Mouse (Mus musculus) heart, embryonic 12.5 days (tissue): ENCODE data around the gene Rras. TPM values are rescaled to one million over a fixed set of nuclear protein-coding genes. Genes with fewer than 3 reads are reported as not detected.

ENCODE experiments used
- ATAC-seq: fragments of 200-750 bp; cut with Nextera tagmentation; 2 replicates; pipeline ENCODE4 v1.8.0; 2017; ENCODE audit warnings: moderate TSS enrichment, moderate library complexity; ENCODE audit not compliant: insufficient number of reproducible peaks, low FRiP score
- H3K27ac ChIP-seq: fragments of 300-500 bp; sonication (generic); 2 replicates; pipeline ENCODE4 v1.5.1; 2016; ENCODE audit warnings: mild to moderate bottlenecking, moderate library complexity; ENCODE audit not compliant: poor library complexity, severe bottlenecking
- H3K27me3 ChIP-seq: fragments of 300-500 bp; sonication (generic); replicated peaks from 2 replicates; pipeline ENCODE4 v1.6.1; 2016; ENCODE audit warnings: mild to moderate bottlenecking, moderate library complexity
- H3K36me3 ChIP-seq: fragments of 300-500 bp; sonication (generic); 2 replicates; pipeline ENCODE4 v1.6.1; 2016; ENCODE audit warnings: mild to moderate bottlenecking, moderate library complexity
- H3K4me1 ChIP-seq: fragments of 300-500 bp; sonication (generic); replicated peaks from 2 replicates; pipeline ENCODE4 v1.6.1; 2016; ENCODE audit warnings: mild to moderate bottlenecking
- H3K4me2 ChIP-seq: fragments of 300-500 bp; sonication (generic); 2 replicates; pipeline ENCODE4 v1.6.1; 2016; ENCODE audit warnings: mild to moderate bottlenecking, moderate library complexity
- H3K4me3 ChIP-seq: fragments of 300-500 bp; sonication (generic); 2 replicates; pipeline ENCODE4 v1.5.1; 2016; ENCODE audit warnings: mild to moderate bottlenecking
- H3K9ac ChIP-seq: fragments of 300-500 bp; sonication (generic); 2 replicates; pipeline ENCODE4 v1.6.1; 2016; ENCODE audit warnings: mild to moderate bottlenecking, moderate library complexity
- H3K9me3 ChIP-seq: fragments of 300-500 bp; sonication (generic); replicated peaks from 2 replicates; pipeline ENCODE4 v1.6.1; 2016; ENCODE audit warnings: mild to moderate bottlenecking, moderate library complexity
- WGBS: fragments of 180-500 bp; shearing (Covaris S2); methylation state at CpG from one replicate; pipeline ENCODE4 v1.1.7; 2016; 5-methylcytosine and 5-hydroxymethylcytosine counted together
- polyA plus RNA-seq: library from polyadenylated mRNA; unstranded; fragments of >200 nt; fragmentation: Nextera tagmentation; extraction: Ambion mirVana; gene quantifications from 2 replicates; pipeline ENCODE4 v1.2.1, GENCODE M21; 2016

The Rras gene
- polyA plus RNA-seq, 1 experiment from 2014 or later, result 79.3 TPM

- H3K9ac ChIP-seq, result peak overlapping the region; percentile 48
Measured at GRCm38 (mm10) chr7:44984833-44985164, 33.0 kb upstream of the Rras start.

GRCm38 (mm10) chr7:44985595-44986191 is 32.1 kb upstream of the Rras start:
- Histone ChIP-seq H3K27ac (peak overlapping the region; percentile 94), H3K9me3 (no peaks in the 10 kb centered on the region), H3K4me1 (peaks cover 39% of the 10 kb centered on the region), H3K4me2 (peak overlapping the region; percentile 76), H3K9ac (peak overlapping the region; percentile 94), H3K36me3 (peaks cover 46% of the 10 kb centered on the region), H3K4me3 (peak overlapping the region; percentile 85), H3K27me3 (no peaks in the 10 kb centered on the region)
- WGBS, result under 1% methylated on average over 44 of the region's 45 CpGs
- ATAC-seq, result peak; percentile 7; the same call in 1 of the 2 replicates

More at GRCm38 (mm10) chr7:44984833-44985164, 33.0 kb upstream of the Rras start:
- H3K4me1 ChIP-seq, result peaks cover 39% of the 10 kb centered on the region
- peak overlapping the region; percentile 76 for H3K4me2 ChIP-seq
- H3K36me3 ChIP-seq, result peaks cover 46% of the 10 kb centered on the region
- H3K4me3 ChIP-seq, result peak overlapping the region; percentile 85
- no peak for ATAC-seq
- no peaks in the 10 kb centered on the region for H3K9me3 ChIP-seq
- no peaks in the 10 kb centered on the region for H3K27me3 ChIP-seq
- 46% methylated on average over 3 of the region's 3 CpGs for WGBS
- peak overlapping the region; percentile 94 for H3K27ac ChIP-seq

- peaks cover 39% of the 10 kb centered on the region for H3K4me1 ChIP-seq
- peak within 1 kb of the TSS; percentile 95 for H3K27ac ChIP-seq
- peak within 1 kb of the TSS; percentile 85 for H3K4me3 ChIP-seq
- H3K4me2 ChIP-seq, result peak within 1 kb of the TSS; percentile 76
- no peaks in the 10 kb centered on the region for H3K9me3 ChIP-seq
- peaks cover 43% of the 10 kb centered on the region for H3K36me3 ChIP-seq
- peak within 1 kb of the TSS; percentile 94 for H3K9ac ChIP-seq
- ATAC-seq, result peak; percentile 95
- WGBS, result under 1% methylated on average over 42 of the region's 42 CpGs
- H3K27me3 ChIP-seq, result no peaks in the 10 kb centered on the region
Measured at GRCm38 (mm10) chr7:44986192-44986878, 31.4 kb upstream of the Rras start, which contains the start of gene Prmt1. TSS of gene Prmt1 (minus strand) at chr7:44986568.

- peak overlapping the region; percentile 85 for H3K4me3 ChIP-seq
- no peaks in the 10 kb centered on the region for H3K27me3 ChIP-seq
- H3K9me3 ChIP-seq, result no peaks in the 10 kb centered on the region
- under 1% methylated on average over 29 of the region's 29 CpGs for WGBS
- peak; percentile 7; the same call in 1 of the 2 replicates for ATAC-seq
- peaks cover 43% of the 10 kb centered on the region for H3K36me3 ChIP-seq
- peak overlapping the region; percentile 95 for H3K27ac ChIP-seq
- H3K4me2 ChIP-seq, result peak overlapping the region; percentile 76
- peak overlapping the region; percentile 87 for H3K9ac ChIP-seq
- peaks cover 39% of the 10 kb centered on the region for H3K4me1 ChIP-seq
Measured at GRCm38 (mm10) chr7:44986879-44987718, 30.7 kb upstream of the Rras start.

- Histone ChIP-seq H3K27me3 (no peaks in the 10 kb centered on the region), H3K4me2 (peak overlapping the region; percentile 83), H3K9ac (peak overlapping the region; percentile 87), H3K4me3 (peak overlapping the region; percentile 60), H3K4me1 (peaks cover 43% of the 10 kb centered on the region), H3K9me3 (no peaks in the 10 kb centered on the region), H3K27ac (peak overlapping the region; percentile 74; the same call in 1 of the 2 replicates), H3K36me3 (peaks cover 68% of the 10 kb centered on the region)
- 14% methylated on average over 10 of the region's 10 CpGs for WGBS
- no peak for ATAC-seq
Measured at GRCm38 (mm10) chr7:44996672-44997071, 21.1 kb upstream of the Rras start.

- Histone ChIP-seq H3K27ac (peak within 1 kb of the TSS; percentile 74), H3K27me3 (no peaks in the 10 kb centered on the region), H3K4me2 (peak within 1 kb of the TSS; percentile 83), H3K9ac (peak within 1 kb of the TSS; percentile 87), H3K36me3 (peaks cover 68% of the 10 kb centered on the region), H3K9me3 (no peaks in the 10 kb centered on the region), H3K4me3 (peak within 1 kb of the TSS; percentile 60), H3K4me1 (peaks cover 45% of the 10 kb centered on the region)
- ATAC-seq, result peak; percentile 92
- under 1% methylated on average over 43 of the region's 43 CpGs for WGBS
Measured at GRCm38 (mm10) chr7:44997231-44997939, 20.4 kb upstream of the Rras start, which contains the start of gene Irf3. TSS of gene Irf3 (plus strand) at chr7:44997648.

- peaks cover 68% of the 10 kb centered on the region for H3K36me3 ChIP-seq
- no peaks in the 10 kb centered on the region for H3K9me3 ChIP-seq
- peak overlapping the region; percentile 87 for H3K9ac ChIP-seq
- peaks cover 45% of the 10 kb centered on the region for H3K4me1 ChIP-seq
- ATAC-seq, result no peak
- H3K27me3 ChIP-seq, result no peaks in the 10 kb centered on the region
- H3K4me2 ChIP-seq, result peak overlapping the region; percentile 83
- peak overlapping the region; percentile 74 for H3K27ac ChIP-seq
- WGBS, result 2% methylated on average over 15 of the region's 15 CpGs
- peak overlapping the region; percentile 60 for H3K4me3 ChIP-seq
Measured at GRCm38 (mm10) chr7:44997940-44998428, 19.8 kb upstream of the Rras start.

GRCm38 (mm10) chr7:44998501-44998955 is 19.2 kb upstream of the Rras start, which contains the start of gene Bcl2l12:
TSS of gene Bcl2l12 (minus strand) at chr7:44998712.
- H3K4me3 ChIP-seq, result peak within 1 kb of the TSS; percentile 60
- WGBS, result 1% methylated on average over 18 of the region's 18 CpGs
- H3K36me3 ChIP-seq, result peaks cover 68% of the 10 kb centered on the region
- H3K9ac ChIP-seq, result peak within 1 kb of the TSS; percentile 87
- H3K4me1 ChIP-seq, result peaks cover 45% of the 10 kb centered on the region
- peak within 1 kb of the TSS; percentile 83 for H3K4me2 ChIP-seq
- H3K27ac ChIP-seq, result peak within 1 kb of the TSS; percentile 74
- ATAC-seq, result 0 out of 2 replicates have a peak, but pooled peaks have one; percentile 1
- H3K9me3 ChIP-seq, result no peaks in the 10 kb centered on the region
- H3K27me3 ChIP-seq, result no peaks in the 10 kb centered on the region

- Histone ChIP-seq H3K4me1 (peaks cover 50% of the 10 kb centered on the region), H3K27ac (peak overlapping the region; percentile 32), H3K9me3 (no peaks in the 10 kb centered on the region), H3K4me3 (no peak overlapping the region; the same call in 1 of the 2 replicates), H3K27me3 (no peaks in the 10 kb centered on the region), H3K9ac (peak overlapping the region; percentile 37; the same call in 1 of the 2 replicates), H3K36me3 (peaks cover 68% of the 10 kb centered on the region), H3K4me2 (peak overlapping the region; percentile 83)
- 55% methylated on average over 11 of the region's 11 CpGs for WGBS
- ATAC-seq, result no peak
Measured at GRCm38 (mm10) chr7:44999753-45000152, 18.0 kb upstream of the Rras start.

- Histone ChIP-seq H3K9me3 (no peaks in the 10 kb centered on the region), H3K4me3 (no peak overlapping the region), H3K4me2 (no peak overlapping the region), H3K9ac (no peak overlapping the region), H3K27me3 (no peaks in the 10 kb centered on the region), H3K4me1 (peaks cover 54% of the 10 kb centered on the region), H3K27ac (peak overlapping the region; percentile 32; the same call in 1 of the 2 replicates), H3K36me3 (peaks cover 67% of the 10 kb centered on the region)
- 84% methylated on average over 21 of the region's 21 CpGs for WGBS
- no peak for ATAC-seq
Measured at GRCm38 (mm10) chr7:45000539-45001114, 17.1 kb upstream of the Rras start.
